Mouse (Mus musculus): ENCODE measurements at regions not wholly inside any gene's neighbourhood (a gene's known extent, or its start where the extent isn't known, plus 50 kb on each side); places are given as distances from the start of the nearest gene placed in this dataset.

DNA sequence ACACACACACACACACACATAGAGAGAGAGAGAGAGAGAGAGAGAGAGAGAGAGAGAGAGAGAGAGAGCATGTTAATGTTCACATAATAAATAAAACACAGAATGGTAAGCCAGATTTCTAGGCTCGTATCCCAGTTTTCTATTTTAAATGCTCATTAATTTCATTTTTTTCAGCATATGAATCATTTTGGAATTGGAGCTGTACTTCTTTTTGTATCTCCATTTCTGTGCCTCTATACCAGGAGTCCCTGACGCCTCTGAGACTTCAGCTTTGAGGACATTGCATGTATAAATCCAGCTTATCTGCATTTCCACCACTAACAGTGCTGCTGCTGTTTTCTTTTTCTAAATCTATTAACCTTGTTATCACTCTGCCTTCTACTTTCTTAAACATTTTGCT is 287.5 kb upstream of the Rspo3 start:
- TF ChIP-seq CTCF (IDR thresholded peaks at IDR 0.05; ENCODE audit: insufficient read depth, low read length): no peak
- no peak for TF ChIP-seq POLR2A (IDR thresholded peaks at IDR 0.05; ENCODE audit: borderline replicate concordance, extremely low read depth, low read depth, low read length)
